Mouse (Mus musculus) midbrain, postnatal 0 days (tissue): Measurements from ENCODE around the gene Vezf1. TPM values are rescaled to one million over a fixed set of nuclear protein-coding genes. Genes with fewer than 3 reads are reported as not detected.

Experiments
- ATAC-seq: fragments of 200-750 bp; cut with Nextera tagmentation; 2 replicates; pipeline ENCODE4 v1.8.0; 2017; ENCODE audit warnings: moderate number of reproducible peaks, mild to moderate bottlenecking, moderate TSS enrichment, moderate library complexity; ENCODE audit not compliant: low FRiP score
- DNase-seq: peaks from one replicate; pipeline ENCODE4 v3.0.0-alpha.2; 2015; ENCODE audit warnings: low spot score
- H3K27ac ChIP-seq: fragments of 300-500 bp; sonication (generic); 2 replicates; pipeline ENCODE4 v1.5.1; 2014; ENCODE audit warnings: low read depth, mild to moderate bottlenecking, low read length, mixed read lengths
- H3K27me3 ChIP-seq: fragments of 300-500 bp; sonication (generic); 2 replicates; pipeline ENCODE4 v1.6.1; 2014; ENCODE audit warnings: low read length, control low read depth, mixed read lengths; ENCODE audit not compliant: insufficient read depth
- H3K36me3 ChIP-seq: fragments of 300-500 bp; sonication (generic); 2 replicates; pipeline ENCODE4 v1.6.1; 2014; ENCODE audit warnings: low read length, control low read depth, mixed read lengths; ENCODE audit not compliant: insufficient read depth
- H3K4me1 ChIP-seq: fragments of 300-500 bp; sonication (generic); 2 replicates; pipeline ENCODE4 v1.6.1; 2014; ENCODE audit warnings: mild to moderate bottlenecking, control low read depth, antibody characterized with exemption, low read length, mixed read lengths; ENCODE audit not compliant: insufficient read depth
- H3K4me2 ChIP-seq: fragments of 300-500 bp; sonication (generic); 2 replicates; pipeline ENCODE4 v1.6.1; 2014; ENCODE audit warnings: low read depth, mild to moderate bottlenecking, low read length, mixed read lengths; ENCODE audit not compliant: poor library complexity, severe bottlenecking
- H3K4me3 ChIP-seq: fragments of 300-500 bp; sonication (generic); 2 replicates; pipeline ENCODE4 v1.5.1; 2014; ENCODE audit warnings: low read depth, mild to moderate bottlenecking, low read length, moderate library complexity
- H3K9ac ChIP-seq: fragments of 300-500 bp; sonication (generic); replicated peaks from 2 replicates; pipeline ENCODE4 v1.6.1; 2014; ENCODE audit warnings: mild to moderate bottlenecking, low read length, moderate library complexity, mixed read lengths; ENCODE audit not compliant: poor library complexity, severe bottlenecking
- H3K9me3 ChIP-seq: fragments of 300-500 bp; sonication (generic); 2 replicates; pipeline ENCODE4 v1.6.1; 2016; ENCODE audit warnings: low read length, control low read depth
- CTCF ChIP-seq: IDR thresholded peaks from 2 replicates; pipeline ENCODE4 v1.5.1; 2016; ENCODE audit warnings: antibody characterized with exemption, mild to moderate bottlenecking
- WGBS: fragments of 180-500 bp; shearing (Covaris S2); extraction: QIAGEN DNeasy Blood & Tissue Kit; methylation state at CpG from one replicate; pipeline ENCODE4 v1.1.7; 2014; 5-methylcytosine and 5-hydroxymethylcytosine counted together
- polyA plus RNA-seq: library from polyadenylated mRNA; unstranded; fragments of >200 nt; fragmentation: Nextera tagmentation; extraction: Ambion mirVana; gene quantifications from 2 replicates; pipeline ENCODE4 v1.2.1, GENCODE M21; 2015
- total RNA-seq: library from RNA; depleted of rRNA; stranded (reverse); fragments of >200 nt; gene quantifications from 2 replicates; pipeline ENCODE4 v1.2.3, GENCODE M21; 2014

Vezf1 gene
- total and polyA plus RNA-seq, 2 experiments from 2014 or later = 30.9 to 31.4 TPM

DNA sequence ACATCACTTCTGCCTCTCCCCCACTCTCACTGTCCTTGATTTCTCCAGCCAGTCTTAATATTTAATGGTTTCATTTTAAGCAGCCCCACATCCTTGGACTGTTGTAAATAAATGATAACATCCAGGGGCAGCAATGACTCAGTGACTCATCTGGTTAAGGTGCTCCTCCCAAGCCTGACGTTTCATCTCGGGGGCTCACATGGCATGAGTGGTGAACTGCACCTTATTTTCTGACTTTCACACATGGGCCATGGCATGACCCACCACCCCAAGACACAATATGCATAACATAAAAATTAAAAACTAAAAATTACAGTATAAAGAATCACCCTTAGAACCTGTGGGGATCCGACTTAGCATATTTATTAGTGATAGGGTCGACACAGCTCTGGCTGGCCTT is 22.2 kb upstream of the Vezf1 start:
- Histone ChIP-seq H3K4me1 (0 out of 2 replicates have a peak, but pooled peaks cover 6% of the 10 kb centered on the region), H3K4me2 (peak overlapping the region; percentile 50; the same call in 1 of the 2 replicates), H3K36me3 (no peaks in the 10 kb centered on the region), H3K9me3 (no peaks in the 10 kb centered on the region), H3K4me3 (no peak overlapping the region), H3K9ac (no peak overlapping the region), H3K27me3 (no peaks in the 10 kb centered on the region), H3K27ac (no peak overlapping the region)
- TF ChIP-seq CTCF = no peak
- DNase-seq (no peak), ATAC-seq (no peak)
- 88% methylated on average over 4 of the region's 4 CpGs for WGBS

DNA sequence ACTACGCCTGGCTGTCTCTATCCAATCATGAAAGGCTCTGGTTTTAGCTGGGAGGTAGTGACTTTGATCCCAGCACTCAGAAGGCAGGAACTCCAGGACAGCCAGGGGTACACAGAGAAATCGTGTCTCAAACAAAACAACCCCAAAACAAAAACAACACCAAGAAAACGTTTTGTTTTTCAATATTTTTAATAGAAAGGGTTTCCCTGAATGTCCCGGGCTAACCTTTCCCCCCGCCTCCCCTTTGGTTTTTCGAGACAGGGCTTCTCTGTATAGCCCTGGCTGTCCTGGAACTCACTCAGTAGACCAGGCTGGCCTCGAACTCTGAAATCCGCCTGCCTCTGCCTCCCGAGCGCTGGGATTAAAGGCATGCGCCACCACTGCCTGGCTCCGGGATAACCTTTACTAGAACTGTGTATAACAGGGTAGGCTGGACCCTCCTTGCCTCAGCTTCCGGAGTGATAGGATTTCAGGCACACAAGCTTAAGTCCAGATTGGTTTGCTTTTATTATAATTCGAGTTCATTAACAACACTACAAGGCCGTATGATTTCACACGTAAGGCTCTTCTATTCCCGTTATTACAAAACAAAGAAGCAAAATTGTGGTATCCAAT is 21.6 kb upstream of the Vezf1 start:
- H3K36me3 ChIP-seq = no peaks in the 10 kb centered on the region; the same call in 1 of the 2 replicates
- no peak for ATAC-seq
- H3K4me1 ChIP-seq = 0 out of 2 replicates have a peak, but pooled peaks cover 6% of the 10 kb centered on the region
- no peak for DNase-seq
- H3K4me2 ChIP-seq = peak overlapping the region; percentile 50
- peak overlapping the region; percentile 95 for H3K4me3 ChIP-seq
- no peaks in the 10 kb centered on the region for H3K27me3 ChIP-seq
- H3K9ac ChIP-seq = peak overlapping the region; percentile 97; the same call in 1 of the 2 replicates
- peak overlapping the region; percentile 99 for H3K27ac ChIP-seq
- no peaks in the 10 kb centered on the region for H3K9me3 ChIP-seq
- TF ChIP-seq CTCF = 0 out of 2 replicates have a peak, but pooled peaks have one; percentile 3
- WGBS = 57% methylated on average over 17 of the region's 17 CpGs

DNA sequence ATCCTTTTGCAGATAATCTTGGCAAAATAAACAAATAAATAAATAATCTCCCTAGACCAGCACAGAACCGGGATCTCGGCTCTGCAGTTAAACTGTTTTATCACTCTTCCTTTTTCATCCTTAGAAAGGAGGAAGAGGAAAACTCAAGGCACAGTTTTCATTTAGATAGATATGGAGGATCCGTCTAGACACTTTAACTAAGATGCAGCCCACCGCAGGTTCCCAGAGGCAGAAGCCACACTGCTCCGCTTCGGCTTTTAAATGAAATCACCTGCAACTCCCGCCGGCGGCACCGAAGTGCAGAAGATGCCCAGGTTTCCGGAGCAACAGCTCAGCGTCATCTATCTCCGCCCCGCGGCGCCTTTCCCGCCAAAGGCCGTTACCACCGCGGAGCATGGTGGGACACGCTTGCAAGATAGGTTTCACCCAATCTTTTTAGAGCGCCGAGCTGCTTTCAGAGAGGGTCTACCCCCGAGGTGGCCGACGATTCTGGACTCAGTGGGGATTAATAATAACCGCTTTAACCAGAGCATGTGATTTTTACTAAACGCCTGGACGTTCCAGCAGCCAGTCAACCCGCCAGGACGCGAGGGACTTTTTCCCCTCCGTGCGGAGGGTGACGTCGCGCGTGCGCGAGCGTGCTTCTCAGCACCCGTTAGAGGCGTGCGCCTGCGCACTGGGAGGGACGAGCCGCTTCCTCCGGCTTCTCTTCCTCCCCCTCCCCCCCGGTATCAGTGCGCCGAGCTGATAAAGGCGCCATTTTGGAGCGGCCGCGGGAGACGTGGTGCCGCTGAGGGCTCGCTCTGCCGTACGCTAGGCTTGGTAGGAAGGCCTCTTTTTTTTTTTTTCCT is 20.9 kb upstream of the Vezf1 start, which contains the start of gene Srsf1:
Gene Srsf1, plus strand, starts transcription at position 430 of the 851 bp plus-strand sequence.
- H3K4me3 ChIP-seq = peak within 1 kb of the TSS; percentile 95
- WGBS = under 1% methylated on average over 59 of the region's 60 CpGs
- H3K36me3 ChIP-seq = no peaks in the 10 kb centered on the region; the same call in 1 of the 2 replicates
- 0 out of 2 replicates have a peak, but pooled peaks cover 6% of the 10 kb centered on the region for H3K4me1 ChIP-seq
- peak; percentile 93 for ATAC-seq
- peak within 1 kb of the TSS; percentile 99 for H3K27ac ChIP-seq
- H3K4me2 ChIP-seq = peak within 1 kb of the TSS; percentile 69
- peak; percentile 100 for DNase-seq
- peak within 1 kb of the TSS; percentile 97 for H3K9ac ChIP-seq
- peak; percentile 1; the same call in 1 of the 2 replicates for TF ChIP-seq CTCF
- H3K9me3 ChIP-seq = no peaks in the 10 kb centered on the region
- no peaks in the 10 kb centered on the region for H3K27me3 ChIP-seq

DNA sequence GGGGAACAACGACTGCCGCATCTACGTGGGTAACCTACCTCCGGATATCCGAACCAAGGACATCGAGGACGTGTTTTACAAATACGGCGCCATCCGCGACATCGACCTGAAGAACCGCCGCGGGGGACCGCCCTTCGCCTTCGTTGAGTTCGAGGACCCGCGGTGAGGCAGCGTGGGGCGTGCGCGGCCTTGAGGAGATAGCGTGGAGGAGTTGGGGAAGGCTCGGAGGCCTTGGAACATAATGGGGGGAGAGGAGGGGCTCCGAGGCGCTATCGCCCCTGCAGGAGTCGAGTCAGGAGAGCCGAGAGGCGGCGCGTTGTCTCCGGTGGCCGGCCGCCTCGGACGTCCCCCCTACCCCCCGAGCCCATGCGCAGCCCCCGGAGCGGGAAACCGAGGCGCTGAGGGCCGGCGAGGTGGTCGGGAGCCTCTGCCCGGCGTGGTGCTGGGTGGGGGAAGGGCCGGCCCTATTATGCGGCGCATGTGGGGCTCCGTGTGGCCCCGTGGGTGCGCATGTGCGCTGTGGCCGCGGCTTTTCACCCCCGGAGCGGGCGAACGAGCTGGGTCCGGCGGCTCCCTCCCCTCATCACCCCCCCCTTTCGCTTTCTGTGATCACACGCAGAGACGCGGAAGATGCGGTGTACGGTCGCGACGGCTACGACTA is 20.1 kb upstream of the Vezf1 start:
- Histone ChIP-seq H3K27me3 (no peaks in the 10 kb centered on the region), H3K9me3 (no peaks in the 10 kb centered on the region), H3K4me3 (peak overlapping the region; percentile 95), H3K9ac (peak overlapping the region; percentile 97), H3K4me2 (peak overlapping the region; percentile 69), H3K4me1 (0 out of 2 replicates have a peak, but pooled peaks cover 6% of the 10 kb centered on the region), H3K36me3 (no peaks in the 10 kb centered on the region; the same call in 1 of the 2 replicates), H3K27ac (peak overlapping the region; percentile 99)
- DNase-seq (peak; percentile 73), ATAC-seq (peak; percentile 86)
- under 1% methylated on average over 65 of the region's 76 CpGs for WGBS
- TF ChIP-seq CTCF = no peak

DNA sequence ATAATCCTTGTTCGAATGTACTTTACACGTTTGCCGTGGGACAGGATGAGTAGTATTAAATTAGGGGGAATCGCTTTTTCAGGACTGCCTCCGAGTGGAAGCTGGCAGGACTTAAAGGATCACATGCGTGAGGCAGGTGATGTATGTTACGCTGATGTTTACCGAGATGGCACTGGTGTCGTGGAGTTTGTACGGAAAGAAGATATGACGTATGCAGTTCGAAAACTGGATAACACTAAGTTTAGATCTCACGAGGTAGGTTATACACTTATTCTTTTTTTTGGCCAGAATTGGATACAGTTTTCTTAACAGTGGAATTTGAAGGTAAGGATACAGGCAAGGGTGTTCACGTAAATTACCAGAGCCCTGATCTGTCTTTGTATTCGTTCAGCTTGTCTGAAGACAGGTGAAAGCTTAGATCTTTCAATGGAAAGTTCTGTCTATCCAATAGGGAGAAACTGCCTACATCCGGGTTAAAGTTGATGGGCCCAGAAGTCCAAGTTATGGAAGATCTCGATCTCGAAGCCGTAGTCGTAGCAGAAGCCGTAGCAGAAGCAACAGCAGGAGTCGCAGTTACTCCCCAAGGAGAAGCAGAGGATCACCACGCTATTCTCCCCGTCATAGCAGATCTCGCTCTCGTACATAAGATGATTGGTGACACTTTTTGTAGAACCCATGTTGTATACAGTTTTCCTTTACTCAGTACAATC is 19.0 kb upstream of the Vezf1 start:
- no peaks in the 10 kb centered on the region for H3K9me3 ChIP-seq
- no peak for DNase-seq
- H3K4me2 ChIP-seq = peak overlapping the region; percentile 69
- H3K36me3 ChIP-seq = no peaks in the 10 kb centered on the region; the same call in 1 of the 2 replicates
- peak overlapping the region; percentile 97 for H3K9ac ChIP-seq
- no peak for TF ChIP-seq CTCF
- WGBS = 14% methylated on average over 26 of the region's 26 CpGs
- 0 out of 2 replicates have a peak, but pooled peaks cover 6% of the 10 kb centered on the region for H3K4me1 ChIP-seq
- H3K27me3 ChIP-seq = no peaks in the 10 kb centered on the region
- peak overlapping the region; percentile 95 for H3K4me3 ChIP-seq
- no peak for ATAC-seq
- no peak overlapping the region for H3K27ac ChIP-seq
